Mouse (Mus musculus): ENCODE measurements around the gene Gnao1. TPM values are rescaled to one million over a fixed set of nuclear protein-coding genes. Genes with fewer than 3 reads are reported as not detected.

The Gnao1 gene
- polyA plus RNA-seq, 1 experiment from 2014 or later, result 11.0 TPM

DNA sequence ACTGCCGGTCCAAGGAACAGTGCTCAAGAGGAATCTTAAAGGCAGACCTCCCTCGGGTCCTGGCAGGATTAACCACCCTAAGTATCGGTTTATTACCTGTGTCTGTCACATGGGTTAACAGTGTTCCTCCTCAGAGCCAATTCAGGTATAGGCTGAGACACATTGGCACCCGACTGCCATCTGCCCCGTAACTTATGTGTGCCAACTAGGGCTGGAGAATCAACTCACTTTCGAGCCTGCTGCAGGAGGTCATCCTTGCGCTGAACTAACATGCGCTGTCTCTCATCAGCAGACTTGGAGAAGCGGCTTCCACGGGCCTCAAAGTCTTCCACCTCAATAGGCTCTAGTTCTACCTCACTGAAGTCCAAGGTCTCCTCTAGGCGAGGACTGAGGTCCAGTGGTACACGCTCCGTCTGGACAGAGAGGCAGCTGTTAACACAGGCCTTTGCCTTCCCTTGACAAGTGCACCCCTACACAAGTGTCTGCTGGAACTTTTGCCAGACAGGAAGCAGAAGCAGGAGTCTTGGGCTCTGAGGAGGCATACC, 164.1 kb downstream of the Gnao1 start:
- Histone ChIP-seq H3K9me3 (replicated peaks) (no peaks in the 10 kb centered on the region), H3K27ac (no peak overlapping the region), H3K4me3 (no peak overlapping the region), H3K4me1 (replicated peaks) (no peaks in the 10 kb centered on the region), H3K4me2 (no peak overlapping the region), H3K36me3 (peaks cover 76% of the 10 kb centered on the region), H3K9ac (no peak overlapping the region), H3K27me3 (no peaks in the 10 kb centered on the region)
- no peak for ATAC-seq (replicated peaks; ENCODE audit: insufficient number of reproducible peaks, insufficient read depth, low FRiP score, low read depth)
- WGBS, result 89% methylated on average over 13 of the region's 13 CpGs

DNA sequence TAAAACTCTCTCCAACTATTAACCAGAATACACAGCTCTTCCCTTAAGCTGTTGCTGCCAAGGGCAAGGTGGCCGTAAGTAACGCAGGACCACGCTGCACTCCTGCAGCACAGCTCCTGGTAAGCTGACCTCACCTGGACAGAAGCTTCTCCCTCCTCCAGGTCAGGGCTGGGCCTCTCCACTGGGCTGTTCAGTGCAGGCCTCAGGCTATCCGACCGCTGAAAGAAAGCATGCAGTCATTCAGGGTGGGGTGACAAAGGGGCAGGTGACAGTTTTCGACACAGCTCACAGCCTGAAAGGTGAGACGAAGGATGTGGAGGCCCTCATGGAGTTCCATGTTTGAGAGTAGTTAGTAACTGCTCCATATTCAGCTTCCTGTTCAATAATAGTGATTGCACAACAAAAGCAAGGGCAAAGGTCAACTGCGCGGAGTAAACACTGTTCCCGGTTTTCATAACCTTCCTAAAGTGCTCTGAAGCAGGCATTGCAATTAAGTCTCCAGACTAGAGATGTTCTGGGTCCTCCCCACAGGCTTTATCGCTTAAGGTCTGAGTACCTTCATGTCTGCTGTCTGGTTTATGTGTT, 164.9 kb downstream of the Gnao1 start:
- Histone ChIP-seq H3K9me3 (replicated peaks) (no peaks in the 10 kb centered on the region), H3K4me1 (replicated peaks) (no peaks in the 10 kb centered on the region), H3K9ac (no peak overlapping the region), H3K4me3 (no peak overlapping the region), H3K4me2 (no peak overlapping the region), H3K27ac (no peak overlapping the region), H3K27me3 (no peaks in the 10 kb centered on the region), H3K36me3 (peaks cover 79% of the 10 kb centered on the region)
- WGBS, result 85% methylated on average over 11 of the region's 11 CpGs
- ATAC-seq (replicated peaks; ENCODE audit: insufficient number of reproducible peaks, insufficient read depth, low FRiP score, low read depth), result no peak

DNA sequence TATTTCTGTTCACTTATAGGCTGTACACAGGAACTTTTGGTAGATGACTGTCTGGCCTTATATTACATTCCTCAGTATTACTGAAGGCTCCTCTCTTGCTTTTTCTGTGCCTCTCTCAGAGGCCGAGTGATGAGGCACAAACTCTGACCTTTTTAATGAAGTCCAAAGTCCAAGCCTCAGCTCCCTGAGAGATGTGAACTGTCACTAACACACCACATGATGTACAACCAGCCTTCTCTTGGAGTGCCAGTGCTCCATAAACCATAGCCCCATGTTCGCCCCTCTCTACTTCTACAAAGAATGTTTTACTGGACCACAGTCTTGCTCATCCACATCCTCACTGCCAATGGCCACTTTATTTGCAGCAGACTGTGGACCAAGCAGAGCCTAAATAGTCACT, 165.6 kb downstream of the Gnao1 start:
- peaks cover 83% of the 10 kb centered on the region for H3K36me3 ChIP-seq

DNA sequence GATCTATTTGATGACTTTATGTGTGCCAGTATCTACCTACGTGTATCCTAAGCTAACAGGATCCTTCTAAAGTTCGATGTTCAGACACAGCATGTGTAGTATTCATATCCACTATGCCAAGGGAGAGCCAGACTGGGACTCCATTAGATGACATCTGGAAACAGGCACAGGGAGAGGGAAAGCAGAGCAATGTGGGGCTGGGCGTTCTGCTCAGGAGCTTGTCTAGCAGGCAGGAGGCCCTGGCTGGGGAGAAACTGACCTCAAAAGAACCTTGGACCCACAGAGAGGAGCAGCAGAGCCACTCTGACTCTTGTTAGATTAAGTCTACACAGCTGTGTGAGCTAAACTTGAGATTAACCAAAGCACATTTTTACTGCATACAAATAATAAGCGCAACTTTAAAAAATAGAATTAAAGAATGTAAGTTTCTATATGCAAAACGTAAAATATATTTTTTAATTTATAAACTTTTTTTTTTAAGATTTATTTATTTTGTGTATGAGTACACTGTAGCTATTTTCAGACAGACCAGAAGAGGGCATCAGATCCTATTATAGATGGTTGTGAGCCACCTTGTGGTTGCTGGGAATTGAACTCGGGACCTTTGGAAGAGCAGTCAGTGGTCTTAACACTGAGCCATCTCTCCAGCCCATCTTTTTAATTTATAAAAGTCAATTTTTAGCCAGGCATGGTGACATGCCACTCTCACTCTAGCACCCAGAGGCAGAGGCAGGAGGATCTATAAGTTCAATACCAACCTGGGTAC, 166.9 kb downstream of the Gnao1 start:
- no peaks in the 10 kb centered on the region for H3K4me1 ChIP-seq (replicated peaks)
- WGBS, result 85% methylated on average over 6 of the region's 6 CpGs
- no peak for ATAC-seq (replicated peaks; ENCODE audit: insufficient number of reproducible peaks, insufficient read depth, low FRiP score, low read depth)
- no peaks in the 10 kb centered on the region for H3K9me3 ChIP-seq (replicated peaks)
- H3K4me3 ChIP-seq, result no peak overlapping the region
- 0 out of 2 replicates have a peak overlapping the region, but pooled peaks have one; percentile 12 for H3K27ac ChIP-seq
- H3K27me3 ChIP-seq, result no peaks in the 10 kb centered on the region
- no peak overlapping the region for H3K9ac ChIP-seq
- H3K36me3 ChIP-seq, result peaks cover 84% of the 10 kb centered on the region
- no peak overlapping the region for H3K4me2 ChIP-seq

More for the DNA sequence above, 165.6 kb downstream of the Gnao1 start:
- no peak overlapping the region for H3K4me3 ChIP-seq
- H3K9me3 ChIP-seq (replicated peaks), result no peaks in the 10 kb centered on the region
- H3K4me1 ChIP-seq (replicated peaks), result no peaks in the 10 kb centered on the region
- H3K27ac ChIP-seq, result no peak overlapping the region
- no peak for ATAC-seq (replicated peaks; ENCODE audit: insufficient number of reproducible peaks, insufficient read depth, low FRiP score, low read depth)
- H3K27me3 ChIP-seq, result no peaks in the 10 kb centered on the region
- 90% methylated on average over 2 of the region's 2 CpGs for WGBS
- no peak overlapping the region for H3K9ac ChIP-seq
- H3K4me2 ChIP-seq, result no peak overlapping the region

DNA sequence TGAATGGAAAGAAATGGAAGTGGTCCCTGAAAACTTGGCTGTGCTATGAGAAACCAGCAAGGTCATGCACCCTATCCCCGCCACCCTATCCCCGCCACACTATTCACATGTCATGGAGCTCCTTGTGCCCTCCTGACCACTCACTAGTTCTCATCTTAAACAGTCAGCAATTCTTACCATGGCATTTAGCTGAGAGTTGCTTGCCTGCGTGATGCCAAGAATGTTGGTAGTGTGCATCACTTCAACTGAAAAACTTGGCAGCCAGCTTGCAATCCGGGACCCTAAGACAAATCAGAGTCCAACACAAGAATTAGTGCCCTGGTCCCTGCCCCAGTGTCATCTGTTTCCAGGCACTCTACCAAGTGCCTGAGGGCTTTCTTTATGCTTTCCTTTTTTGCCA, 170.4 kb downstream of the Gnao1 start:
- Histone ChIP-seq H3K36me3 (peaks cover 87% of the 10 kb centered on the region), H3K4me2 (no peak overlapping the region), H3K4me1 (replicated peaks) (no peaks in the 10 kb centered on the region; the same call in 1 of the 2 replicates), H3K4me3 (no peak overlapping the region), H3K27me3 (no peaks in the 10 kb centered on the region), H3K9ac (no peak overlapping the region), H3K27ac (no peak overlapping the region), H3K9me3 (replicated peaks) (no peaks in the 10 kb centered on the region)
- 79% methylated on average over 4 of the region's 4 CpGs for WGBS
- ATAC-seq (replicated peaks; ENCODE audit: insufficient number of reproducible peaks, insufficient read depth, low FRiP score, low read depth), result no peak

DNA sequence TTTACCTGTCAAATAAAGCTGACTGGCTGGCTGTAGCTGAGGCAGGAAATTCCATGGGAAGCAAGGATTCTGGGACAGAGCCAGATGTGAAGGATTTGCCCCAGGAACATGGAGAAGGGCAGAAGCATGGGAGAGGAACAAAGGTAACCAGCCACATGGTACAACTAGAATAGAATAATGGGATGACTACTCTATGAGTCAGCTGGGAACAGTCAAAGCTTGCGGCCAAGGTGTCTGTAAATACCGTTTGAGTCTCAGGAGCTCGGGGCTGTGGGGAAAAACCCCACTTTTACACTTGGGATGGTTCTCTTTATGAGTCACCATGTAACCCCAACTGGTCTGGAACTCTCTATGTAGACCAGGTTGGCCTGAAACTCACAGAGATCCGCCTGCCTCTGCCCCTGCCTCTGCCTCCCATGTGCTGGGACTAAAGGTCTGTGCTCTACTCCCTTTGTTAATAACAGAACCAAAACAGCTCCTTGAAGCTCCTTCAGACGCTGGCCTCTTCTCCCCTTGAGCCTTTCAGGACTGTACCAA, 172.0 kb downstream of the Gnao1 start:
- Histone ChIP-seq H3K27me3 (no peaks in the 10 kb centered on the region), H3K36me3 (peaks cover 85% of the 10 kb centered on the region), H3K9ac (no peak overlapping the region), H3K4me1 (replicated peaks) (no peaks in the 10 kb centered on the region; the same call in 1 of the 2 replicates), H3K9me3 (replicated peaks) (no peaks in the 10 kb centered on the region), H3K27ac (no peak overlapping the region), H3K4me3 (no peak overlapping the region), H3K4me2 (no peak overlapping the region)
- ATAC-seq (replicated peaks; ENCODE audit: insufficient number of reproducible peaks, insufficient read depth, low FRiP score, low read depth), result no peak
- WGBS, result 88% methylated on average over 5 of the region's 5 CpGs

DNA sequence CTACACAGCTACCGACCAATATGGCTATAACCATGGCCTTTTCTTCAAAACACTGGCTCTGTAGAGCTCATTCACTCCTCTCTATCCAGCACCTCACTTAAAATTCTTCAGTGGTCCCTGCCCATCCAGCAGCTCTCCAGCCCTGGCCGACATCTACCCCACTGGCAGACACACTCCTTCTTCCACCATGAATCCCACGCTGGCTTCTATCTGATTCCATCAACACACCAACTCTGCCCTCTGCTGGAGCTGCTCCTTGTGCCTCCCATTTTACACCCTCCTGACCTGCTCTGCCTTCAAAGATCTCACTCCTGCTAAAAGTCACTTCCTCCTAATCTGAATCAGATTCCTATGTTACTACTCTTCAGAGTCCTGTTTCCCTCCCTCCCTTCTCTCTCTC, 174.1 kb downstream of the Gnao1 start:
- ATAC-seq (replicated peaks; ENCODE audit: insufficient number of reproducible peaks, insufficient read depth, low FRiP score, low read depth), result no peak

DNA sequence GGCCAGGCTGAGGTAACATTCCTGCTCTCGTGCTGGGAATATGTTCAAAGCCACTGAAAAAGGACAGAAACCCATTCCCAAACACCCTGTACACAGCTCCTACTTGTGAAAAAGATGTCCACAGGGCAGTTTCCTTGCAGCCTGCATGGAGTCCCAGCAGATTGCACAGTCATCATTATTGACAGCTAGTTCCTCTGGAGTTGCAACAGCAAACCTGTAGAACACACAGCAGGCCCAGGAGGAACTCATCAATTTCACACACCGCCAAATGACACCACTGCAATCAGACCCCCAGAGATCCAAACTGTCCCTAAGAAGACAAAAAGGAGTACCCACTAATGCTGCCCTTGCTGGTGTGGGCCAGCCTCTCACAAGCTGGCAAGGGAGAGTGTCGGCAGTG, 175.0 kb downstream of the Gnao1 start:
- Histone ChIP-seq H3K27me3 (no peaks in the 10 kb centered on the region), H3K36me3 (peaks cover 85% of the 10 kb centered on the region), H3K4me3 (no peak overlapping the region), H3K4me1 (replicated peaks) (no peaks in the 10 kb centered on the region; the same call in 1 of the 2 replicates), H3K9me3 (replicated peaks) (no peaks in the 10 kb centered on the region), H3K4me2 (no peak overlapping the region), H3K9ac (no peak overlapping the region), H3K27ac (no peak overlapping the region)
- no peak for ATAC-seq (replicated peaks; ENCODE audit: insufficient number of reproducible peaks, insufficient read depth, low FRiP score, low read depth)
- 88% methylated on average over 3 of the region's 3 CpGs for WGBS

More for the DNA sequence above, 174.1 kb downstream of the Gnao1 start:
- no peaks in the 10 kb centered on the region for H3K9me3 ChIP-seq (replicated peaks)
- no peak overlapping the region for H3K9ac ChIP-seq
- H3K36me3 ChIP-seq, result peaks cover 82% of the 10 kb centered on the region
- 64% methylated on average over 3 of the region's 3 CpGs for WGBS
- no peak overlapping the region for H3K4me3 ChIP-seq
- no peaks in the 10 kb centered on the region for H3K27me3 ChIP-seq
- H3K27ac ChIP-seq, result no peak overlapping the region
- H3K4me2 ChIP-seq, result no peak overlapping the region
- H3K4me1 ChIP-seq (replicated peaks), result no peaks in the 10 kb centered on the region; the same call in 1 of the 2 replicates

DNA sequence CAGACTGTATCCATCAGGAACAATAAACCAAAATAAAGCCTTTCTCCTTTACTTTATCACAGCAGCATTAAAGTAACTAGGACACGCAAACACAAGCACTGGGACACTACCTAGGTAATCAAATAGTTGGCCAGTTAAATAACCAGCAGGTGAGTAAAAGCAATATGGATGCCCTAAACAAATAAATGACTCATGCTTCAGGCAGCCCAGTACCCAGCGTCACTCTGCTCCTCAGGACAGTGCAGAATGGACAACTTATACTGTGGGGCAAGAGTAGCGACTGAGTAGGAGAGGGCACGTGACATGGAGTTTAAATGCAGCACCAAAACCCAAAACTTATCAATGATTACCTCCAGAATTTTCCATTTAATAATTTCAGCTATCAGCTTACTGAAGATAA, 180.0 kb downstream of the Gnao1 start:
- WGBS, result 97% methylated on average over 4 of the region's 4 CpGs
- ATAC-seq (replicated peaks; ENCODE audit: insufficient number of reproducible peaks, insufficient read depth, low FRiP score, low read depth), result no peak
- no peaks in the 10 kb centered on the region for H3K4me1 ChIP-seq (replicated peaks)
- no peak overlapping the region for H3K4me3 ChIP-seq
- no peak overlapping the region for H3K9ac ChIP-seq
- H3K9me3 ChIP-seq (replicated peaks), result 0 out of 2 replicates have a peak, but pooled peaks cover 6% of the 10 kb centered on the region
- H3K36me3 ChIP-seq, result peaks cover 57% of the 10 kb centered on the region
- H3K27me3 ChIP-seq, result no peaks in the 10 kb centered on the region
- no peak overlapping the region for H3K4me2 ChIP-seq
- no peak overlapping the region for H3K27ac ChIP-seq

DNA sequence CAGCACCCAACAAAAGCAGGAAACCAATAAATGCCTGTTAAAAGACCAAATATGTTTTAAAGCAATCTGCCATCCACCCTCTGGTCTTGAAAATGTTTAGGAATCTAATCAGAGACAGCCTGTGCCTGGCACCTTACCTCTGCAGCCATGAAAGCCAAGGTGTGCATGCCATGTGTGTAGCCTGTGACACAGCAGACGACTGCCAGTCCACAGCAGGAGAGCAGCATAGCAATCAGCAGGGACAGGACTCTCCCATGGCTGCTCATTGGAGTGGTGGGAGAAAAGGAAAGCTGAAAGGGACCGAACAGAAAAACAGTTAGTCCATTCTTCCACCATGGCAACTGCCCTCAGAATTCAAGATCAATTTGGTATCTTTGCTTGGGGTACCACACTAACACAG, 189.2 kb downstream of the Gnao1 start:
- WGBS, result 86% methylated on average over 2 of the region's 2 CpGs
- no peak overlapping the region for H3K9ac ChIP-seq
- H3K27me3 ChIP-seq, result no peaks in the 10 kb centered on the region
- H3K4me3 ChIP-seq, result no peak overlapping the region
- ATAC-seq (replicated peaks; ENCODE audit: insufficient number of reproducible peaks, insufficient read depth, low FRiP score, low read depth), result no peak
- H3K36me3 ChIP-seq, result peaks cover 58% of the 10 kb centered on the region
- no peak overlapping the region for H3K4me2 ChIP-seq
- no peaks in the 10 kb centered on the region for H3K4me1 ChIP-seq (replicated peaks)
- H3K27ac ChIP-seq, result no peak overlapping the region
- no peaks in the 10 kb centered on the region for H3K9me3 ChIP-seq (replicated peaks)

DNA sequence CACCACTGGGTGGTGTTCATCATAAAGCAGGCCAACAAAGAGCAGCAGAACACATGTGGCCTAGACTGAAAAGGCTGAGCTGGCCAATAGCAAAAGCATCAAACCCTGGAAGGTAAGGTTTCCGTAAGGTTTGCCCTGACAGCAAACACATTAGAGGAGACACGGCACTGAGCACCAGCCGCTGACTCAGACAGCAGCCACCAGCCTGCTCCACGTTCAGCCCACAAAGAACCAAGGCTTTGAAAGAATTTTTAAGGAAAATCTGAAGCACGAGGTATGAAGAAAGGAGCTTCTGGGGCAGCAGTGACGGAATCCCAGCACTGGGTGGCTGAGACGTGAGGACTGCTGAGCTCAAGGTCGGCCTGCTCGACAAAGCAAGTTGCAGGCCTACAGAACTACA, 194.4 kb downstream of the Gnao1 start:
- Histone ChIP-seq H3K27me3 (no peaks in the 10 kb centered on the region), H3K36me3 (peaks cover 44% of the 10 kb centered on the region), H3K9ac (no peak overlapping the region), H3K4me1 (replicated peaks) (peaks cover 7% of the 10 kb centered on the region), H3K4me3 (no peak overlapping the region), H3K27ac (no peak overlapping the region), H3K4me2 (no peak overlapping the region), H3K9me3 (replicated peaks) (no peaks in the 10 kb centered on the region)
- no peak for ATAC-seq (replicated peaks; ENCODE audit: insufficient number of reproducible peaks, insufficient read depth, low FRiP score, low read depth)
- 86% methylated on average over 9 of the region's 9 CpGs for WGBS
